Mouse (Mus musculus) spleen, adult 2 months (tissue): Measurements from ENCODE around the gene Prrc2a.
A peak's percentile ranks its signal among the peaks of the same experiment; 100 is the strongest.

Experiments
- CTCF ChIP-seq: fragments of 200-500 bp; IDR thresholded peaks from 2 replicates; pipeline ENCODE4 v1.5.1; 2011; ENCODE audit warnings: mild to moderate bottlenecking, inconsistent platforms; ENCODE audit not compliant: insufficient read depth, insufficient read length, insufficient replicate concordance; ENCODE audit errors: extremely low read depth
- POLR2A ChIP-seq: fragments of 200-500 bp; IDR thresholded peaks from 2 replicates; pipeline ENCODE4 v1.6.1; 2011; ENCODE audit warnings: low read depth, low read length, inconsistent platforms

GRCm38 (mm10) chr17:35201787-35202186, 37.1 kb upstream of the Prrc2a start, which contains the start of gene Tnf:
- TF ChIP-seq CTCF = no peak
- peak; percentile 93 for TF ChIP-seq POLR2A
